Mouse (Mus musculus) stomach, postnatal 0 days (tissue): ENCODE measurements around the gene G430095P16Rik.

Experiments
- CTCF ChIP-seq: IDR thresholded peaks from 2 replicates; pipeline ENCODE4 v1.5.1; 2016; ENCODE audit warnings: antibody characterized with exemption, low read depth, mild to moderate bottlenecking, moderate library complexity
- EP300 ChIP-seq: optimal IDR thresholded peaks from 2 replicates; pipeline ENCODE3; 2016; ENCODE audit warnings: antibody characterized with exemption

DNA sequence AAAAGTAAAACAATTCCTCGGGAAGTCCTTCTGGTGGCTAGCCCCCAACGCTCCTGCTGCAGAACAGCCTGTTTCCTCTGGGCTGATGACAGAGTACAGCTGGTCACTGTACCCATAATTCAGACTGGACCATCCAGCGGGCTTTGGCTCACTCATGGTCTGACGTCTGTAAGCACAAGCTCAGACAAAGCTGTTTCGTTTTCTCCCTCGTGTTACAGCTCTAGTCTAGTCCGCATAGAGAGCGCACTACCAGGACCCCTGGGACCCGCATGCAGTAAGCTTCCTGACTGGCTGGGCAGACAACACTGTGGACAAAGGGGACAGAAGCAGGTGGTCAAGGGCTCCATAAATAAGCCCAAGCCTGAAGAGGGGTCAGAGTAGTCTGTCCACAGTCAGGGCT, 43.6 kb downstream of the G430095P16Rik start:
- TF ChIP-seq EP300 (no peak), CTCF (no peak)
